Mouse (Mus musculus) embryonic facial prominence, embryonic 15.5 days (tissue): ENCODE measurements around the gene Rims4. TPM values are rescaled to one million over a fixed set of nuclear protein-coding genes. Genes with fewer than 3 reads are reported as not detected.

Experiments
- ATAC-seq: fragments of 200-750 bp; cut with Nextera tagmentation; 2 replicates; pipeline ENCODE4 v1.8.0; 2017; ENCODE audit warnings: low read depth, moderate TSS enrichment; ENCODE audit not compliant: insufficient number of reproducible peaks, low FRiP score, low TSS enrichment
- H3K27ac ChIP-seq: fragments of 300-500 bp; sonication (generic); replicated peaks from 2 replicates; pipeline ENCODE4 v1.5.1; 2015; ENCODE audit warnings: mild to moderate bottlenecking, inconsistent platforms
- H3K27me3 ChIP-seq: fragments of 300-500 bp; sonication (generic); 2 replicates; pipeline ENCODE4 v1.6.1; 2015; ENCODE audit warnings: inconsistent platforms
- H3K36me3 ChIP-seq: fragments of 300-500 bp; sonication (generic); 2 replicates; pipeline ENCODE4 v1.6.1; 2015; ENCODE audit warnings: mild to moderate bottlenecking, inconsistent platforms
- H3K4me1 ChIP-seq: fragments of 300-500 bp; sonication (generic); 2 replicates; pipeline ENCODE4 v1.6.1; 2015; ENCODE audit warnings: inconsistent platforms
- H3K4me2 ChIP-seq: fragments of 300-500 bp; sonication (generic); replicated peaks from 2 replicates; pipeline ENCODE4 v1.6.1; 2015; ENCODE audit warnings: mild to moderate bottlenecking, inconsistent platforms
- H3K4me3 ChIP-seq: fragments of 300-500 bp; sonication (generic); replicated peaks from 2 replicates; pipeline ENCODE4 v1.5.1; 2015; ENCODE audit warnings: mild to moderate bottlenecking, inconsistent platforms
- H3K9ac ChIP-seq: fragments of 300-500 bp; sonication (generic); 2 replicates; pipeline ENCODE4 v1.6.1; 2015; ENCODE audit warnings: inconsistent platforms
- H3K9me3 ChIP-seq: fragments of 300-500 bp; sonication (generic); replicated peaks from 2 replicates; pipeline ENCODE4 v1.6.1; 2016; ENCODE audit warnings: inconsistent platforms
- WGBS: fragments of 180-500 bp; shearing (Covaris S2); methylation state at CpG from one replicate; pipeline ENCODE4 v1.1.7; 2015; 5-methylcytosine and 5-hydroxymethylcytosine counted together
- polyA plus RNA-seq: library from polyadenylated mRNA; unstranded; fragments of >200 nt; fragmentation: Nextera tagmentation; extraction: Ambion mirVana; gene quantifications from 2 replicates; pipeline ENCODE4 v1.2.1, GENCODE M21; 2015

Rims4 gene
- polyA plus RNA-seq, 1 experiment from 2014 or later: 0.29 TPM

GRCm38 (mm10) chr2:163820607-163821006, 97.9 kb downstream of the Rims4 start, which contains the start of gene Ccn5:
TSS of gene Ccn5 (plus strand) at chr2:163820861.
- Histone ChIP-seq H3K4me1 (peaks cover 16% of the 10 kb centered on the region), H3K4me2 (no peak within 1 kb of the TSS), H3K9me3 (no peaks in the 10 kb centered on the region), H3K9ac (no peak within 1 kb of the TSS), H3K27ac (no peak within 1 kb of the TSS), H3K27me3 (no peaks in the 10 kb centered on the region), H3K36me3 (no peaks in the 10 kb centered on the region), H3K4me3 (no peak within 1 kb of the TSS)
- 70% methylated on average over 4 of the region's 4 CpGs for WGBS
- no peak for ATAC-seq

- no peak for ATAC-seq
Measured at GRCm38 (mm10) chr2:163814739-163815465, 103.6 kb downstream of the Rims4 start.

DNA sequence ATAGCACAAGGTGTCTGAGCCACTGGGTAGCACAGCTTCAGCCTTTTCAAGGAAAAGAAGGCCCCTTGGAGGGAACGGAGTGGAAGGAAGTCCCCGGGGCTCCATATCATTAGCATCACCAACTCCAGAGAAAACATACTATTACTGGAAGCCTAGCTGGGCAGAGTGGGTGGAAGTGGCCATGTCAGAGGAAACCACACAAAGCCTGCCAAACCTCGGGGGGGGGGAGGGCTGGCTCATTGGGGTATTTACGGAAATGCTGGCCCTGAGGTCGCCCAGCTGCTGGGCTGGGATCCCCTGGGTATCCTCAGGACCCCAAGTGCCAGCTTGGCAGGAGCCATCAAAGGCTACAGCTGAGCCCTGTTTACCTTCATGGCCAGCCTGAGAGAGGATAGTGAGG, 105.4 kb downstream of the Rims4 start:
- WGBS: 46% methylated on average over 5 of the region's 5 CpGs
- no peak overlapping the region for H3K4me2 ChIP-seq

More at GRCm38 (mm10) chr2:163814739-163815465, 103.6 kb downstream of the Rims4 start:
- Histone ChIP-seq H3K27ac (no peak overlapping the region), H3K4me2 (no peak overlapping the region), H3K9me3 (no peaks in the 10 kb centered on the region), H3K27me3 (no peaks in the 10 kb centered on the region), H3K4me3 (no peak overlapping the region), H3K9ac (no peak overlapping the region), H3K4me1 (peaks cover 15% of the 10 kb centered on the region; the same call in 1 of the 2 replicates), H3K36me3 (no peaks in the 10 kb centered on the region)
- 70% methylated on average over 9 of the region's 9 CpGs for WGBS

More for the DNA sequence above, 105.4 kb downstream of the Rims4 start:
- Histone ChIP-seq H3K36me3 (no peaks in the 10 kb centered on the region), H3K9me3 (no peaks in the 10 kb centered on the region), H3K4me1 (peaks cover 15% of the 10 kb centered on the region; the same call in 1 of the 2 replicates), H3K4me3 (no peak overlapping the region), H3K27me3 (no peaks in the 10 kb centered on the region), H3K9ac (no peak overlapping the region), H3K27ac (no peak overlapping the region)
- ATAC-seq: peak; percentile 70; the same call in 1 of the 2 replicates

Other genes with a start within 250 kb of the Rims4 start
- 8.1 and 8.4 TPM in 2 replicates for gene Ada, start 168.4 kb downstream of the Rims4 start, polyA plus RNA-seq
- gene Ccn5, start 97.8 kb downstream of the Rims4 start, polyA plus RNA-seq: 1.4 and 2.9 TPM in 2 replicates
- gene Kcnk15, start 65.0 kb downstream of the Rims4 start, polyA plus RNA-seq: not detected in 2 replicates
- 291 and 294 TPM in 2 replicates for gene Ywhab, start 76.3 kb upstream of the Rims4 start, polyA plus RNA-seq
- 2.0 and 2.1 TPM in 2 replicates for gene Pabpc1l, start 106.8 kb upstream of the Rims4 start, polyA plus RNA-seq
- 18.2 and 18.7 TPM in 2 replicates for gene Stk4, start 151.6 kb upstream of the Rims4 start, polyA plus RNA-seq
- 59.1 and 66.0 TPM in 2 replicates for gene Tomm34, start 152.5 kb upstream of the Rims4 start, polyA plus RNA-seq